22 mouse cellular contexts compared by ENCODE assay signal in the genomic region with DNA sequence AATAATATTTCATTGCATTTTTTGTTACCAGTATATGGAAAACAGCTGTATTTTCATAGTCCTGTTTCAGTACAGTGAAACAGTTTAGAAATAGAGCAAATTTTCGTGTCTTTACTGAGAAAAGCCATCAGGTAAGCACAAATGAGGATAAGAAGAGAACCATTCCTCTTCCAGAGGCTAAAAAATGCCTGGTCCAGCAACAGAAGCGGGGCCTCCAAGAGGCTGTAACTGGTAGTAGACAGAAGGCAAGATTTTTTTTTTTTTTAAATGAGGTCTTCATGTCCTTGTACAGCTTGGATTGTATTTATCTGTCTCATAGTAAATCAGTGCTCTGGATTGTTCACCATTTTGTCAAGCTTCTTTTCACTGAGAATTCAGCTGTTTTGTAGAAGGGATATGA.
DNase-seq lines count a peak whose midpoint lies in the region; ATAC-seq and TF ChIP-seq lines count a peak whose summit lies in the region.
"Had no signal": no experiment of that assay in that cellular context is flagged by ENCODE, and none has a peak within 500 bp of the region (broad histone marks: within the 10 kb centered on the region; RNA-seq: fewer than 3 reads in every experiment).

No protein-coding gene starts in this region.

- no peaks in the 10 kb centered on the region for H3K4me1 ChIP-seq in hindbrain, embryonic 11.5 days (replicated peaks; ENCODE audit: control insufficient read depth, insufficient read depth, low read length)
- peaks cover 9% of the 10 kb centered on the region; the same call in 1 of the 2 replicates for H3K4me1 ChIP-seq in hindbrain, embryonic 10.5 days (replicated peaks)
- H3K4me1 ChIP-seq in midbrain, embryonic 13.5 days (replicated peaks) = peaks cover 4% of the 10 kb centered on the region; the same call in 1 of the 2 replicates
- peaks cover 6% of the 10 kb centered on the region; the same call in 1 of the 2 replicates for H3K4me1 ChIP-seq in midbrain, embryonic 10.5 days
- H3K4me1 ChIP-seq in forebrain, postnatal 0 days (ENCODE audit: insufficient read depth) = peaks cover 7% of the 10 kb centered on the region
- H3K4me1 ChIP-seq in liver, embryonic 11.5 days (replicated peaks; ENCODE audit: control insufficient read depth, insufficient read depth, low read length) = no peaks in the 10 kb centered on the region
- H3K4me1 ChIP-seq: embryonic facial prominence, embryonic 10.5 days; heart, embryonic 12.5 days; liver, embryonic 12.5 days had no signal

- peak; percentile 8 for DNase-seq in hindbrain, embryonic 11.5 days (ENCODE audit: low spot score)
- DNase-seq in hindbrain, embryonic 10.5 days (ENCODE audit: low spot score) = no peak
- DNase-seq in midbrain, embryonic 10.5 days (ENCODE audit: low spot score) = no peak
- peak; percentile 50 for DNase-seq in forebrain, postnatal 0 days
- DNase-seq in cerebellum, adult 9-11 months = no peak
- no peak for DNase-seq in heart, postnatal 10 days
- no peak for DNase-seq in liver, embryonic 11.5 days (ENCODE audit: low spot score)
- DNase-seq: adrenal gland, postnatal 25 days; cerebellum, adult 18-20 months; cerebellum, postnatal 36 days; gastrocnemius, adult 2 months; heart, adult 11 months; kidney, adult 8-10 months; kidney, postnatal 25 days; lung, embryonic 14.5 days; lung, postnatal 36 days; right cerebral cortex, postnatal 4 days; thymus, postnatal 14 days had no signal

- H3K36me3 ChIP-seq in hindbrain, embryonic 11.5 days (ENCODE audit: control insufficient read depth, insufficient read depth, low read length) = no peaks in the 10 kb centered on the region
- H3K36me3 ChIP-seq in hindbrain, embryonic 10.5 days = no peaks in the 10 kb centered on the region
- H3K36me3 ChIP-seq in midbrain, embryonic 13.5 days = no peaks in the 10 kb centered on the region
- no peaks in the 10 kb centered on the region for H3K36me3 ChIP-seq in midbrain, embryonic 10.5 days
- H3K36me3 ChIP-seq in forebrain, postnatal 0 days (ENCODE audit: insufficient read depth) = no peaks in the 10 kb centered on the region
- no peaks in the 10 kb centered on the region for H3K36me3 ChIP-seq in liver, embryonic 11.5 days (ENCODE audit: control insufficient read depth, insufficient read depth, low read length)
- H3K36me3 ChIP-seq: embryonic facial prominence, embryonic 10.5 days; heart, embryonic 12.5 days; liver, embryonic 12.5 days had no signal

- WGBS in hindbrain, embryonic 11.5 days = 57% methylated on average over 2 of the region's 2 CpGs
- 53% methylated on average over 2 of the region's 2 CpGs for WGBS in hindbrain, embryonic 10.5 days
- 46% methylated on average over 2 of the region's 2 CpGs for WGBS in midbrain, embryonic 13.5 days
- WGBS in midbrain, embryonic 10.5 days = 64% methylated on average over 2 of the region's 2 CpGs
- 31% methylated on average over 2 of the region's 2 CpGs for WGBS in forebrain, postnatal 0 days
- WGBS in liver, embryonic 11.5 days = 57% methylated on average over 2 of the region's 2 CpGs

- no peak for ATAC-seq in hindbrain, embryonic 11.5 days (ENCODE audit: low FRiP score)
- ATAC-seq in midbrain, embryonic 13.5 days = peak; percentile 55; the same call in 1 of the 2 replicates
- peak; percentile 58 for ATAC-seq in forebrain, postnatal 0 days
- ATAC-seq in liver, embryonic 11.5 days (replicated peaks; ENCODE audit: low FRiP score) = no peak
- ATAC-seq: liver, embryonic 12.5 days had no signal

- no peaks in the 10 kb centered on the region for H3K9me3 ChIP-seq in hindbrain, embryonic 11.5 days (ENCODE audit: control insufficient read depth, low read length)
- no peaks in the 10 kb centered on the region for H3K9me3 ChIP-seq in hindbrain, embryonic 10.5 days
- H3K9me3 ChIP-seq in midbrain, embryonic 13.5 days = no peaks in the 10 kb centered on the region
- H3K9me3 ChIP-seq in midbrain, embryonic 10.5 days (replicated peaks) = no peaks in the 10 kb centered on the region
- H3K9me3 ChIP-seq in forebrain, postnatal 0 days (ENCODE audit: low read length) = no peaks in the 10 kb centered on the region
- H3K9me3 ChIP-seq in liver, embryonic 11.5 days (ENCODE audit: control insufficient read depth, low read length) = no peaks in the 10 kb centered on the region
- H3K9me3 ChIP-seq: embryonic facial prominence, embryonic 10.5 days; heart, embryonic 12.5 days; liver, embryonic 12.5 days had no signal

- H3K9ac ChIP-seq in hindbrain, embryonic 11.5 days (ENCODE audit: low read depth, low read length) = no peak overlapping the region
- H3K9ac ChIP-seq in midbrain, embryonic 13.5 days (replicated peaks) = no peak overlapping the region
- no peak overlapping the region for H3K9ac ChIP-seq in forebrain, postnatal 0 days
- H3K9ac ChIP-seq in liver, embryonic 11.5 days (ENCODE audit: low read depth, low read length) = no peak overlapping the region
- H3K9ac ChIP-seq: heart, embryonic 12.5 days; liver, embryonic 12.5 days; lung, embryonic 14.5 days had no signal

- H3K27ac ChIP-seq in hindbrain, embryonic 11.5 days (ENCODE audit: low read depth, low read length) = no peak overlapping the region
- no peak overlapping the region for H3K27ac ChIP-seq in hindbrain, embryonic 10.5 days
- H3K27ac ChIP-seq in midbrain, embryonic 13.5 days = no peak overlapping the region
- H3K27ac ChIP-seq in midbrain, embryonic 10.5 days (replicated peaks) = no peak overlapping the region
- peak overlapping the region; percentile 35; the same call in 1 of the 2 replicates for H3K27ac ChIP-seq in forebrain, postnatal 0 days (ENCODE audit: low read depth, low read length)
- H3K27ac ChIP-seq in liver, embryonic 11.5 days (ENCODE audit: low read depth, low read length) = no peak overlapping the region
- H3K27ac ChIP-seq: embryonic facial prominence, embryonic 10.5 days; gastrocnemius, adult 2 months; liver, embryonic 12.5 days had no signal

- no peak overlapping the region for H3K4me2 ChIP-seq in hindbrain, embryonic 11.5 days (replicated peaks; ENCODE audit: low read depth, low read length)
- no peak overlapping the region for H3K4me2 ChIP-seq in midbrain, embryonic 13.5 days (replicated peaks)
- H3K4me2 ChIP-seq in forebrain, postnatal 0 days (ENCODE audit: low read depth) = no peak overlapping the region
- no peak overlapping the region for H3K4me2 ChIP-seq in liver, embryonic 11.5 days
- H3K4me2 ChIP-seq: heart, embryonic 12.5 days; liver, embryonic 12.5 days; lung, embryonic 14.5 days had no signal

- peak; percentile 18; the same call in 1 of the 2 replicates for TF ChIP-seq CTCF in forebrain, postnatal 0 days (IDR thresholded peaks at IDR 0.05; ENCODE audit: low read depth)

- peaks cover 3% of the 10 kb centered on the region; the same call in 1 of the 2 replicates for H3K27me3 ChIP-seq in hindbrain, embryonic 11.5 days (ENCODE audit: control insufficient read depth, insufficient read depth, low read length)
- H3K27me3 ChIP-seq in hindbrain, embryonic 10.5 days (ENCODE audit: insufficient read depth, poor library complexity, severe bottlenecking) = peaks cover 25% of the 10 kb centered on the region
- H3K27me3 ChIP-seq in midbrain, embryonic 13.5 days = peaks cover 18% of the 10 kb centered on the region
- peaks cover 22% of the 10 kb centered on the region for H3K27me3 ChIP-seq in midbrain, embryonic 10.5 days (ENCODE audit: low read depth, poor library complexity, severe bottlenecking)
- no peaks in the 10 kb centered on the region for H3K27me3 ChIP-seq in forebrain, postnatal 0 days (ENCODE audit: insufficient read depth, low read length)
- no peaks in the 10 kb centered on the region for H3K27me3 ChIP-seq in liver, embryonic 11.5 days (replicated peaks; ENCODE audit: control insufficient read depth, insufficient read depth, low read length)
- H3K27me3 ChIP-seq: heart, embryonic 12.5 days; liver, embryonic 12.5 days had no signal

- intact Hi-C loops in heart, postnatal 10 days (cut with DNase I) = no loop called here

- H3K4me3 ChIP-seq in hindbrain, embryonic 11.5 days (ENCODE audit: low read depth, low read length) = no peak overlapping the region
- no peak overlapping the region for H3K4me3 ChIP-seq in hindbrain, embryonic 10.5 days
- H3K4me3 ChIP-seq in midbrain, embryonic 13.5 days (replicated peaks) = no peak overlapping the region
- H3K4me3 ChIP-seq in midbrain, embryonic 10.5 days = no peak overlapping the region
- H3K4me3 ChIP-seq in forebrain, postnatal 0 days (ENCODE audit: low read depth, low read length) = no peak overlapping the region
- no peak overlapping the region for H3K4me3 ChIP-seq in liver, embryonic 11.5 days (ENCODE audit: low read depth, low read length)
- H3K4me3 ChIP-seq: embryonic facial prominence, embryonic 10.5 days; gastrocnemius, adult 2 months; heart, embryonic 12.5 days; liver, embryonic 12.5 days had no signal

Comparison
In these comparisons a context has a peak if more than half of its experiments do, and no peak if none do; other contexts are left out.
1. DNase-seq: peak in hindbrain, embryonic 11.5 days (single experiment) and forebrain, postnatal 0 days (single experiment); none in hindbrain, embryonic 10.5 days (single experiment), midbrain, embryonic 10.5 days (single experiment), cerebellum, adult 9-11 months (single experiment), heart, postnatal 10 days (0 of 2) and liver, embryonic 11.5 days (single experiment).
2. ATAC-seq: peak in midbrain, embryonic 13.5 days (single experiment) and forebrain, postnatal 0 days (single experiment); none in hindbrain, embryonic 11.5 days (single experiment) and liver, embryonic 11.5 days (single experiment).